Mouse (Mus musculus) urinary bladder, postnatal 4 days (tissue): ENCODE data around the gene Oxgr1.
"Not testable (repeated sequence)": the region's sequence is repeated elsewhere in the genome, so short reads cannot be mapped to it uniquely, and the experiment has no call there.

Experiments
- DNase-seq, 2 experiments: peaks; one replicate each; pipeline ENCODE4 v3.0.0; 2021 to 2022; ENCODE audit warnings: low spot score in 2 of 2

Gene Oxgr1

GRCm38 (mm10) chr14:120042187-120042820, at the start of gene Oxgr1:
Gene Oxgr1, minus strand, starts transcription at chr14:120042435.
- DNase-seq = no peak

- DNase-seq = no peak
Observed at GRCm38 (mm10) chr14:120090401-120090800, 48.2 kb upstream of the Oxgr1 start.

- no peak for DNase-seq
Observed at GRCm38 (mm10) chr14:120089649-120090360, 47.6 kb upstream of the Oxgr1 start.

- no peak for DNase-seq
Observed at GRCm38 (mm10) chr14:120089006-120089648, 46.9 kb upstream of the Oxgr1 start.

- no peak for DNase-seq
Observed at GRCm38 (mm10) chr14:120084084-120084667, 41.9 kb upstream of the Oxgr1 start.

GRCm38 (mm10) chr14:120076192-120076591, 34.0 kb upstream of the Oxgr1 start:
- no peak for DNase-seq

GRCm38 (mm10) chr14:120075746-120076145, 33.5 kb upstream of the Oxgr1 start:
- no peak for DNase-seq

- DNase-seq = no peak
Observed at GRCm38 (mm10) chr14:120074231-120074630, 32.0 kb upstream of the Oxgr1 start.

GRCm38 (mm10) chr14:120061096-120061495, 18.9 kb upstream of the Oxgr1 start:
- peak; percentile 28 to 74 for DNase-seq

- DNase-seq = no peak
Observed at GRCm38 (mm10) chr14:120033454-120033853, 8.8 kb downstream of the Oxgr1 start.

- DNase-seq = no peak
Observed at GRCm38 (mm10) chr14:120019948-120020347, 22.3 kb downstream of the Oxgr1 start.

GRCm38 (mm10) chr14:120009969-120010872, 32.0 kb downstream of the Oxgr1 start:
- no peak for DNase-seq

- DNase-seq = no peak
Observed at GRCm38 (mm10) chr14:120005153-120005552, 37.1 kb downstream of the Oxgr1 start.

GRCm38 (mm10) chr14:120003661-120004060, 38.6 kb downstream of the Oxgr1 start:
- no peak for DNase-seq

- DNase-seq = no peak
Observed at GRCm38 (mm10) chr14:120002673-120003072, 39.6 kb downstream of the Oxgr1 start.

- no peak for DNase-seq
Observed at GRCm38 (mm10) chr14:119989651-119990050, 52.6 kb downstream of the Oxgr1 start.

GRCm38 (mm10) chr14:119988937-119989645, 53.1 kb downstream of the Oxgr1 start:
- no peak for DNase-seq

- no peak for DNase-seq
Observed at GRCm38 (mm10) chr14:119987257-119987656, 55.0 kb downstream of the Oxgr1 start.

GRCm38 (mm10) chr14:119986778-119987177, 55.5 kb downstream of the Oxgr1 start:
- DNase-seq = no peak

- DNase-seq = not testable (repeated sequence)
Observed at GRCm38 (mm10) chr14:119986351-119986750, 55.9 kb downstream of the Oxgr1 start.

- DNase-seq = no peak
Observed at GRCm38 (mm10) chr14:119981314-119981713, 60.9 kb downstream of the Oxgr1 start.
